Mouse (Mus musculus) kidney, postnatal 25 days (tissue): ENCODE measurements around the gene Fxyd5.

ENCODE experiments used
- DNase-seq, 2 experiments: peaks; one replicate each; pipeline ENCODE4 v3.0.0; 2021; ENCODE audit warnings: mixed read lengths in 2 of 2

Gene Fxyd5

GRCm38 (mm10) chr7:31059919-31060620, 17.8 kb upstream of the Fxyd5 start:
- DNase-seq, result no peak

GRCm38 (mm10) chr7:31059108-31059507, 16.8 kb upstream of the Fxyd5 start, which contains the start of gene Lgi4:
Gene Lgi4, plus strand, starts transcription at chr7:31059342.
- peak; percentile 75 to 81 for DNase-seq

GRCm38 (mm10) chr7:31058211-31058610, 15.9 kb upstream of the Fxyd5 start:
- no peak for DNase-seq

- peak in 1 of 2 experiments; percentile 17 for DNase-seq
These were observed 15.4 kb upstream of the Fxyd5 start for GRCm38 (mm10) chr7:31057730-31058129.

- no peak for DNase-seq
These were observed 14.8 kb upstream of the Fxyd5 start, which contains the start of gene Fxyd1 for GRCm38 (mm10) chr7:31057071-31057470. Gene Fxyd1, minus strand, starts transcription at chr7:31057199.

GRCm38 (mm10) chr7:31056448-31056847, 14.2 kb upstream of the Fxyd5 start:
- no peak for DNase-seq

- peak; percentile 60 to 73 for DNase-seq
These were observed 13.6 kb upstream of the Fxyd5 start for GRCm38 (mm10) chr7:31055883-31056282.

GRCm38 (mm10) chr7:31055354-31055824, 13.1 kb upstream of the Fxyd5 start:
- peak; percentile 68 to 87 for DNase-seq

- peak in 1 of 2 experiments; percentile 34 for DNase-seq
These were observed 12.5 kb upstream of the Fxyd5 start for GRCm38 (mm10) chr7:31054661-31055320.

- DNase-seq, result peak; percentile 28 to 33
These were observed 11.7 kb upstream of the Fxyd5 start for GRCm38 (mm10) chr7:31053882-31054447.

GRCm38 (mm10) chr7:31052636-31053434, 10.6 kb upstream of the Fxyd5 start:
- peak in 1 of 2 experiments; percentile 51 for DNase-seq

GRCm38 (mm10) chr7:31052251-31052635, 10.0 kb upstream of the Fxyd5 start:
- DNase-seq, result peak in 1 of 2 experiments; percentile 27

- peak in 1 of 2 experiments; percentile 29 for DNase-seq
These were observed 9.2 kb upstream of the Fxyd5 start, which contains the start of gene Fxyd7 for GRCm38 (mm10) chr7:31051321-31052021. Gene Fxyd7, minus strand, starts transcription at chr7:31051467.

- peak in 1 of 2 experiments; percentile 21 for DNase-seq
These were observed 8.6 kb upstream of the Fxyd5 start for GRCm38 (mm10) chr7:31050921-31051320.

GRCm38 (mm10) chr7:31050487-31050886, 8.2 kb upstream of the Fxyd5 start:
- DNase-seq, result no peak

- peak in 1 of 2 experiments; percentile 31 for DNase-seq
These were observed 7.6 kb upstream of the Fxyd5 start for GRCm38 (mm10) chr7:31049846-31050281.

GRCm38 (mm10) chr7:31049135-31049845, 7.0 kb upstream of the Fxyd5 start:
- DNase-seq, result peak; percentile 33 to 39

GRCm38 (mm10) chr7:31041662-31042315, 492 bp downstream of the Fxyd5 start:
- DNase-seq, result peak; percentile 60 to 79

- DNase-seq, result no peak
These were observed 1.3 kb downstream of the Fxyd5 start for GRCm38 (mm10) chr7:31041023-31041407.

GRCm38 (mm10) chr7:31040281-31041022, 1.8 kb downstream of the Fxyd5 start:
- DNase-seq, result no peak
